Mouse (Mus musculus) megakaryocyte-erythroid progenitor cell, adult 5-6 weeks (primary cell): ENCODE measurements around the gene Smco4. TPM values are rescaled to one million over a fixed set of nuclear protein-coding genes. Genes with fewer than 3 reads are reported as not detected.
"Not testable (repeated sequence)": the region's sequence is repeated elsewhere in the genome, so short reads cannot be mapped to it uniquely, and the experiment has no call there.

Experiments used
- ATAC-seq: replicated peaks from 2 replicates; pipeline ENCODE4 v1.8.0; 2016; ENCODE audit warnings: mild to moderate bottlenecking, inconsistent platforms; ENCODE audit not compliant: severe bottlenecking, poor library complexity, low FRiP score, low TSS enrichment
- total RNA-seq, 2 experiments: library from RNA; stranded (forward) in 1 of 2; stranded (reverse) in 1 of 2; fragments of 200-1000, 215-1000 nt in 1 of 2; fragments of >200 nt in 1 of 2; fragmentation: Nextera tagmentation in 1 of 2; gene quantifications; 2 replicates each; pipeline ENCODE4 v1.2.3; 2014 to 2017

Smco4 gene
- total RNA-seq (2014; fragmentation: Nextera tagmentation) = 20.5 and 23.7 TPM in 2 replicates
- 8.5 and 20.7 TPM in 2 replicates for total RNA-seq (2017)

GRCm38 (mm10) chr9:15493235-15493924 is at the start of gene Smco4:
Gene Smco4 (plus strand): TSS chr9:15493432.
- ATAC-seq = peak; percentile 91

GRCm38 (mm10) chr9:15447397-15447796 is 45.8 kb upstream of the Smco4 start:
- ATAC-seq = no peak

GRCm38 (mm10) chr9:15450921-15451320 is 42.3 kb upstream of the Smco4 start:
- ATAC-seq = no peak

GRCm38 (mm10) chr9:15472256-15472655 is 21.0 kb upstream of the Smco4 start:
- ATAC-seq = no peak

GRCm38 (mm10) chr9:15473206-15473605 is 20.0 kb upstream of the Smco4 start:
- no peak for ATAC-seq

GRCm38 (mm10) chr9:15477556-15477955 is 15.7 kb upstream of the Smco4 start:
- no peak for ATAC-seq

GRCm38 (mm10) chr9:15487682-15488424 is 5.4 kb upstream of the Smco4 start:
- no peak for ATAC-seq

GRCm38 (mm10) chr9:15489293-15489692 is 3.9 kb upstream of the Smco4 start:
- ATAC-seq = no peak

GRCm38 (mm10) chr9:15490331-15491100 is 2.7 kb upstream of the Smco4 start:
- no peak for ATAC-seq

GRCm38 (mm10) chr9:15491686-15492085 is 1.5 kb upstream of the Smco4 start:
- ATAC-seq = no peak

- no peak for ATAC-seq
Observed at GRCm38 (mm10) chr9:15492401-15492800, 831 bp upstream of the Smco4 start.

GRCm38 (mm10) chr9:15493925-15494558 is 810 bp downstream of the Smco4 start:
- peak; percentile 68 for ATAC-seq

- ATAC-seq = not testable (repeated sequence)
Observed at GRCm38 (mm10) chr9:15495281-15495680, 2.0 kb downstream of the Smco4 start.

- ATAC-seq = no peak
Observed at GRCm38 (mm10) chr9:15495921-15496577, 2.8 kb downstream of the Smco4 start.

GRCm38 (mm10) chr9:15500025-15500424 is 6.8 kb downstream of the Smco4 start:
- no peak for ATAC-seq

GRCm38 (mm10) chr9:15501319-15502256 is 8.4 kb downstream of the Smco4 start:
- no peak for ATAC-seq

GRCm38 (mm10) chr9:15502476-15502875 is 9.2 kb downstream of the Smco4 start:
- no peak for ATAC-seq

GRCm38 (mm10) chr9:15503307-15503706 is 10.1 kb downstream of the Smco4 start:
- no peak for ATAC-seq
